Comparison of ENCODE assay signal across 7 mouse cellular contexts in genomic region chr3:88553880-88554586, GRCm38 (mm10). TPM values are rescaled to one million over a fixed set of nuclear protein-coding genes. Genes with fewer than 3 reads are reported as not detected.
A peak's percentile ranks its signal among the peaks of the same experiment; 100 is the strongest.
DNase-seq lines count a peak whose midpoint lies in the region; ATAC-seq and TF ChIP-seq lines count a peak whose summit lies in the region.

No protein-coding gene starts in this region.

- peak; percentile 7 for ATAC-seq in CD4-positive, CD25-positive, alpha-beta regulatory T cell, adult 4 months
- ATAC-seq in heart, embryonic 14.5 days (ENCODE audit: insufficient number of reproducible peaks, insufficient read depth, low FRiP score, low read depth) = peak; percentile 50
- ATAC-seq in limb, embryonic 11.5 days (ENCODE audit: insufficient number of reproducible peaks, low FRiP score, low TSS enrichment, low read depth) = peak; percentile 64
- ATAC-seq in midbrain, embryonic 14.5 days (ENCODE audit: low FRiP score, low TSS enrichment) = peak; percentile 50

- H3K9ac ChIP-seq in heart, embryonic 14.5 days (ENCODE audit: low read length) = peak overlapping the region; percentile 96
- H3K9ac ChIP-seq in limb, embryonic 11.5 days (ENCODE audit: low read length) = peak overlapping the region; percentile 87
- peak overlapping the region; percentile 88 for H3K9ac ChIP-seq in midbrain, embryonic 14.5 days (replicated peaks; ENCODE audit: low read length)

- WGBS in heart, embryonic 14.5 days = 1% methylated on average over 40 of the region's 41 CpGs
- WGBS in limb, embryonic 11.5 days = 0% methylated on average over 41 of the region's 41 CpGs
- WGBS in midbrain, embryonic 14.5 days = under 1% methylated on average over 41 of the region's 41 CpGs

- H3K27me3 ChIP-seq in heart, embryonic 14.5 days (ENCODE audit: control insufficient read depth, insufficient read depth, low read length) = no peaks in the 10 kb centered on the region
- H3K27me3 ChIP-seq in limb, embryonic 11.5 days (ENCODE audit: control insufficient read depth, insufficient read depth, low read length) = no peaks in the 10 kb centered on the region
- no peaks in the 10 kb centered on the region for H3K27me3 ChIP-seq in midbrain, embryonic 14.5 days (ENCODE audit: control insufficient read depth, insufficient read depth, low read length)

- H3K4me2 ChIP-seq in heart, embryonic 14.5 days (ENCODE audit: low read length) = peak overlapping the region; percentile 86
- peak overlapping the region; percentile 77 for H3K4me2 ChIP-seq in limb, embryonic 11.5 days (ENCODE audit: low read depth, severe bottlenecking)
- peak overlapping the region; percentile 91 for H3K4me2 ChIP-seq in midbrain, embryonic 14.5 days (ENCODE audit: low read length)

- DNase-seq in 416B (ENCODE audit: low read depth) = peak; percentile 72
- DNase-seq in limb, embryonic 11.5 days (ENCODE audit: low spot score) = peak; percentile 53
- DNase-seq in midbrain, embryonic 14.5 days = peak; percentile 73
- peak; percentile 83 for DNase-seq in testis, postnatal 14 days (ENCODE audit: low spot score)

- H3K27ac ChIP-seq in cortical plate, adult 2 months (ENCODE audit: insufficient read depth, low read length) = peak overlapping the region; percentile 93
- peak overlapping the region; percentile 89 to 99 for H3K27ac ChIP-seq in heart, embryonic 14.5 days (replicated peaks in 1 of 2; ENCODE audit: control insufficient read depth in 1 of 2, insufficient read depth in 1 of 2, low read depth in 2 of 2, low read length in 2 of 2)
- peak overlapping the region; percentile 90 for H3K27ac ChIP-seq in limb, embryonic 11.5 days (replicated peaks; ENCODE audit: low read depth, low read length)
- peak overlapping the region; percentile 93 for H3K27ac ChIP-seq in midbrain, embryonic 14.5 days (replicated peaks; ENCODE audit: low read depth, low read length)

- no peaks in the 10 kb centered on the region; the same call in 1 of the 2 replicates for H3K4me1 ChIP-seq in cortical plate, adult 2 months (ENCODE audit: control insufficient read depth, insufficient read depth, low read length)
- peaks cover 4 to 20% of the 10 kb centered on the region in 2 experiments for H3K4me1 ChIP-seq in heart, embryonic 14.5 days (ENCODE audit: control insufficient read depth in 2 of 2, insufficient read depth in 2 of 2, low read length in 2 of 2)
- peaks cover 7% of the 10 kb centered on the region for H3K4me1 ChIP-seq in limb, embryonic 11.5 days (ENCODE audit: control insufficient read depth, insufficient read depth, low read length)
- peaks cover 14% of the 10 kb centered on the region for H3K4me1 ChIP-seq in midbrain, embryonic 14.5 days (ENCODE audit: control insufficient read depth, insufficient read depth, low read length)

- TF ChIP-seq CTCF in cortical plate, adult 2 months (IDR thresholded peaks at IDR 0.05; ENCODE audit: extremely low read depth, insufficient read depth, low read length) = no peak

- H3K4me3 ChIP-seq in cortical plate, adult 2 months (ENCODE audit: insufficient read depth, low read length) = peak overlapping the region; percentile 49
- H3K4me3 ChIP-seq in heart, embryonic 14.5 days (ENCODE audit: control insufficient read depth in 1 of 2, insufficient read depth in 1 of 2, low read depth in 1 of 2, low read length in 2 of 2) = peak overlapping the region; percentile 75 to 95
- H3K4me3 ChIP-seq in limb, embryonic 11.5 days (ENCODE audit: low read depth, low read length) = peak overlapping the region; percentile 85
- peak overlapping the region; percentile 91 for H3K4me3 ChIP-seq in midbrain, embryonic 14.5 days (replicated peaks; ENCODE audit: low read depth, low read length)

- H3K36me3 ChIP-seq in heart, embryonic 14.5 days (ENCODE audit: control insufficient read depth, insufficient read depth, low read length) = peaks cover 37% of the 10 kb centered on the region
- peaks cover 17% of the 10 kb centered on the region for H3K36me3 ChIP-seq in limb, embryonic 11.5 days (ENCODE audit: control insufficient read depth, insufficient read depth, low read length)
- peaks cover 33% of the 10 kb centered on the region for H3K36me3 ChIP-seq in midbrain, embryonic 14.5 days (ENCODE audit: control insufficient read depth, insufficient read depth, low read length)

- no peaks in the 10 kb centered on the region for H3K9me3 ChIP-seq in heart, embryonic 14.5 days (ENCODE audit: control insufficient read depth, low read length)
- no peaks in the 10 kb centered on the region for H3K9me3 ChIP-seq in limb, embryonic 11.5 days (ENCODE audit: control insufficient read depth, low read length)
- H3K9me3 ChIP-seq in midbrain, embryonic 14.5 days (ENCODE audit: control insufficient read depth, low read length) = no peaks in the 10 kb centered on the region

- TF ChIP-seq POLR2A in cortical plate, adult 2 months (IDR thresholded peaks at IDR 0.05; ENCODE audit: extremely low read depth, insufficient read depth, low read length) = 0 out of 2 replicates have a peak, but pooled peaks have one; percentile 11

RNA-seq across cellular contexts. Expression of gene Ubqln4, which starts 0.5 kb away (rescaled TPM):
- polyA plus RNA-seq in CD4-positive, CD25-positive, alpha-beta regulatory T cell, adult 4 months (2017; shearing (Covaris generic)) = 10 to 100 TPM; 11.9 to 12.0 TPM
- 103 and 110 TPM in 2 replicates for polyA plus RNA-seq in cortical plate, adult 2 months (2012; rRNA removed)
- 37.4 and 37.5 TPM in 2 replicates for polyA plus RNA-seq in heart, embryonic 14.5 days (2014; fragmentation: Nextera tagmentation; extraction: Ambion mirVana)
- polyA plus RNA-seq in limb, embryonic 11.5 days (2014; fragmentation: Nextera tagmentation; extraction: Ambion mirVana) = 80.1 and 85.3 TPM in 2 replicates
- polyA plus RNA-seq in midbrain, embryonic 14.5 days (2014; fragmentation: Nextera tagmentation; extraction: Ambion mirVana) = 42.4 and 47.8 TPM in 2 replicates

RNA-seq across cellular contexts. Expression of gene Lamtor2, which starts 1.2 kb away (rescaled TPM):
- polyA plus RNA-seq in CD4-positive, CD25-positive, alpha-beta regulatory T cell, adult 4 months (2017; shearing (Covaris generic)) = 100 to 1,000 TPM; 197 to 234 TPM
- 126 and 133 TPM in 2 replicates for polyA plus RNA-seq in cortical plate, adult 2 months (2012; rRNA removed)
- polyA plus RNA-seq in heart, embryonic 14.5 days (2014; fragmentation: Nextera tagmentation; extraction: Ambion mirVana) = 75.6 and 87.5 TPM in 2 replicates
- 78.9 and 89.3 TPM in 2 replicates for polyA plus RNA-seq in limb, embryonic 11.5 days (2014; fragmentation: Nextera tagmentation; extraction: Ambion mirVana)
- polyA plus RNA-seq in midbrain, embryonic 14.5 days (2014; fragmentation: Nextera tagmentation; extraction: Ambion mirVana) = 93.4 and 154 TPM in 2 replicates

RNA-seq across cellular contexts. Expression of gene Rab25, which starts 5.9 kb away (rescaled TPM):
- not detected for polyA plus RNA-seq in CD4-positive, CD25-positive, alpha-beta regulatory T cell, adult 4 months (2017; shearing (Covaris generic))
- polyA plus RNA-seq in cortical plate, adult 2 months (2012; rRNA removed) = 0.13 and 0.36 TPM in 2 replicates
- 0.30 TPM in 1 of 2 replicates, not detected in the other for polyA plus RNA-seq in heart, embryonic 14.5 days (2014; fragmentation: Nextera tagmentation; extraction: Ambion mirVana)
- 2.4 and 3.1 TPM in 2 replicates for polyA plus RNA-seq in limb, embryonic 11.5 days (2014; fragmentation: Nextera tagmentation; extraction: Ambion mirVana)
- not detected in 2 replicates for polyA plus RNA-seq in midbrain, embryonic 14.5 days (2014; fragmentation: Nextera tagmentation; extraction: Ambion mirVana)

RNA-seq across cellular contexts. Expression of gene Ssr2, which starts 21.6 kb away (rescaled TPM):
- 100 to 1,000 TPM; 160 to 161 TPM for polyA plus RNA-seq in CD4-positive, CD25-positive, alpha-beta regulatory T cell, adult 4 months (2017; shearing (Covaris generic))
- 120 and 126 TPM in 2 replicates for polyA plus RNA-seq in cortical plate, adult 2 months (2012; rRNA removed)
- 178 and 181 TPM in 2 replicates for polyA plus RNA-seq in heart, embryonic 14.5 days (2014; fragmentation: Nextera tagmentation; extraction: Ambion mirVana)
- polyA plus RNA-seq in limb, embryonic 11.5 days (2014; fragmentation: Nextera tagmentation; extraction: Ambion mirVana) = 220 and 233 TPM in 2 replicates
- polyA plus RNA-seq in midbrain, embryonic 14.5 days (2014; fragmentation: Nextera tagmentation; extraction: Ambion mirVana) = 110 and 114 TPM in 2 replicates

RNA-seq across cellular contexts. Expression of gene Mex3a, which starts 21.8 kb away (rescaled TPM):
- 1 to 10 TPM in 1 of 2 experiments, under 1 TPM in 1; 0.60 to 1.5 TPM for polyA plus RNA-seq in CD4-positive, CD25-positive, alpha-beta regulatory T cell, adult 4 months (2017; shearing (Covaris generic))
- polyA plus RNA-seq in cortical plate, adult 2 months (2012; rRNA removed) = 1.5 TPM in 2 replicates
- polyA plus RNA-seq in heart, embryonic 14.5 days (2014; fragmentation: Nextera tagmentation; extraction: Ambion mirVana) = 9.0 and 11.0 TPM in 2 replicates
- polyA plus RNA-seq in limb, embryonic 11.5 days (2014; fragmentation: Nextera tagmentation; extraction: Ambion mirVana) = 42.6 and 43.5 TPM in 2 replicates
- 50.8 and 51.8 TPM in 2 replicates for polyA plus RNA-seq in midbrain, embryonic 14.5 days (2014; fragmentation: Nextera tagmentation; extraction: Ambion mirVana)

Comparison
In these comparisons a context has a peak if more than half of its experiments do, and no peak if none do; other contexts are left out.
1. Peak in every context shown above with its lines: DNase-seq, ATAC-seq, H3K4me3 ChIP-seq and H3K27ac ChIP-seq.
2. ATAC-seq: peak in every context shown above with its lines; median percentile 64 in limb, embryonic 11.5 days; 50 in heart, embryonic 14.5 days; 50 in midbrain, embryonic 14.5 days; 7 in CD4-positive, CD25-positive, alpha-beta regulatory T cell, adult 4 months.